Comparison of ENCODE assay signal across 9 mouse cellular contexts in the genomic region with DNA sequence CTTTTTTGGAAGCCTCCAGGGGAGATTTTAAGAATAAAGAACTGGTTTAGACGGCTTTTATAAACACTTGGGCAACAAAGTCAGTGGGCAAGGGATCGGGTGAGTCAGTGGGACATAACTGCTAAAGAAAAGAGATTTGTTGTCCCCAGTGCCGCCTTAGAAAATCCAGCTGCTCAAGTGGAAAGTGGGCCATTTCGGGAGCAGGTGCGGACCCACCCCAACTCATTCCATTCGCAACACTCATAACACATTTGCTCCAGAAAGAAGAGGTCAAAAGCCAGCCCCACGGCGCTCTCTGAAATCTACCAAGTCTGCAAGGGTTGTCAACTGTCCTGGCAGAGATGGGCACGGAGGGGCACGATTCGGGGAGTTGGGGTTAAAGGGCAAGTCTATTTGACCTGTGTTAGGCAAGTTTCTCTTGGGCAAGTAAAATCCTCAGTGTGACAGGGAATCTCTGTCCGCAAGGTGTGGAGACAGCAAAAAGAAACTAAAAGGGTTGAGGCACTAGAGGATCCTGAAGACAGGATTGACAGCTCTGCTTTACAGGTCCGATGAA. TPM values are rescaled to one million over a fixed set of nuclear protein-coding genes. Genes with fewer than 3 reads are reported as not detected.
A peak's percentile ranks its signal among the peaks of the same experiment; 100 is the strongest.
DNase-seq lines count a peak whose midpoint lies in the region; ATAC-seq and TF ChIP-seq lines count a peak whose summit lies in the region.
"Had no signal": no experiment of that assay in that cellular context is flagged by ENCODE, and none has a peak within 500 bp of the region (broad histone marks: within the 10 kb centered on the region; RNA-seq: fewer than 3 reads in every experiment).

No protein-coding gene starts in this region.

- peak overlapping the region; percentile 96 for H3K4me2 ChIP-seq in heart, embryonic 12.5 days
- H3K4me2 ChIP-seq in hindbrain, postnatal 0 days (ENCODE audit: low read depth, low read length): peak overlapping the region; percentile 86
- H3K4me2 ChIP-seq in midbrain, embryonic 11.5 days: peak overlapping the region; percentile 97

- WGBS in heart, embryonic 12.5 days: 60% methylated on average over 13 of the region's 13 CpGs
- 58% methylated on average over 13 of the region's 13 CpGs for WGBS in hindbrain, postnatal 0 days
- WGBS in midbrain, embryonic 11.5 days: 60% methylated on average over 13 of the region's 13 CpGs
- WGBS in thymus, adult 2 months: 79% methylated on average over 13 of the region's 13 CpGs

- 0 out of 2 replicates have a peak, but pooled peaks cover 4% of the 10 kb centered on the region for H3K4me1 ChIP-seq in heart, embryonic 12.5 days (replicated peaks)
- peaks cover 2% of the 10 kb centered on the region; the same call in 1 of the 2 replicates for H3K4me1 ChIP-seq in hindbrain, postnatal 0 days (ENCODE audit: insufficient read depth, low read length)
- 0 out of 2 replicates have a peak, but pooled peaks cover 5% of the 10 kb centered on the region for H3K4me1 ChIP-seq in midbrain, embryonic 11.5 days (ENCODE audit: control insufficient read depth, insufficient read depth, low read length)
- no peaks in the 10 kb centered on the region for H3K4me1 ChIP-seq in thymus, adult 2 months (replicated peaks; ENCODE audit: control insufficient read depth, insufficient read depth, low read length)

- no peak for DNase-seq in heart, postnatal 14 days
- peak; percentile 33 for DNase-seq in R1 (ENCODE audit: low read depth, low spot score)
- DNase-seq in hindbrain, postnatal 0 days (ENCODE audit: low spot score): no peak
- DNase-seq in midbrain, embryonic 11.5 days (ENCODE audit: low spot score, missing footprints): peak; percentile 83
- no peak for DNase-seq in layer of hippocampus, postnatal 10 days (ENCODE audit: low spot score in 2 of 2)
- no peak for DNase-seq in thymus, adult 2 months
- DNase-seq in urinary bladder, postnatal 25 days (ENCODE audit: low spot score): no peak

- intact Hi-C loops in heart, postnatal 14 days (cut with DNase I): no loop called here

- peaks cover 28% of the 10 kb centered on the region for H3K27me3 ChIP-seq in heart, embryonic 12.5 days (replicated peaks)
- peaks cover 3% of the 10 kb centered on the region; the same call in 1 of the 2 replicates for H3K27me3 ChIP-seq in hindbrain, postnatal 0 days (ENCODE audit: insufficient read depth, low read length)
- H3K27me3 ChIP-seq in midbrain, embryonic 11.5 days (ENCODE audit: control insufficient read depth, insufficient read depth, low read length): peaks cover 11% of the 10 kb centered on the region
- H3K27me3 ChIP-seq in thymus, adult 2 months (ENCODE audit: control insufficient read depth, insufficient read depth, low read length): no peaks in the 10 kb centered on the region; the same call in 1 of the 2 replicates

- H3K36me3 ChIP-seq in heart, embryonic 12.5 days: no peaks in the 10 kb centered on the region
- H3K36me3 ChIP-seq in hindbrain, postnatal 0 days (ENCODE audit: insufficient read depth, low read length): no peaks in the 10 kb centered on the region
- no peaks in the 10 kb centered on the region for H3K36me3 ChIP-seq in midbrain, embryonic 11.5 days (ENCODE audit: control insufficient read depth, insufficient read depth, low read length)
- no peaks in the 10 kb centered on the region for H3K36me3 ChIP-seq in thymus, adult 2 months (ENCODE audit: control insufficient read depth, insufficient read depth, low read length)

- H3K9ac ChIP-seq in heart, embryonic 12.5 days: peak overlapping the region; percentile 79
- peak overlapping the region; percentile 68 for H3K9ac ChIP-seq in hindbrain, postnatal 0 days (replicated peaks; ENCODE audit: low read length)
- no peak overlapping the region for H3K9ac ChIP-seq in midbrain, embryonic 11.5 days (ENCODE audit: low read length)

- no peak for TF ChIP-seq POLR2A in thymus, adult 2 months (IDR thresholded peaks at IDR 0.05; ENCODE audit: control insufficient read depth, extremely low read depth, insufficient read depth, low read length, poor library complexity)

- H3K4me3 ChIP-seq in heart, embryonic 12.5 days: peak overlapping the region; percentile 84
- H3K4me3 ChIP-seq in hindbrain, postnatal 0 days (ENCODE audit: low read length): peak overlapping the region; percentile 74
- H3K4me3 ChIP-seq in midbrain, embryonic 11.5 days (ENCODE audit: low read depth, low read length): no peak overlapping the region
- no peak overlapping the region for H3K4me3 ChIP-seq in thymus, adult 2 months (ENCODE audit: control insufficient read depth, insufficient read depth, low read length)

- ATAC-seq in heart, embryonic 12.5 days (ENCODE audit: insufficient number of reproducible peaks, low FRiP score): no peak
- no peak; the same call in 1 of the 2 replicates for ATAC-seq in hindbrain, postnatal 0 days
- no peak for ATAC-seq in midbrain, embryonic 11.5 days (ENCODE audit: low FRiP score)
- ATAC-seq: CD4-positive, CD25-positive, alpha-beta regulatory T cell, adult 4 months had no signal

- no peak overlapping the region for H3K27ac ChIP-seq in heart, embryonic 12.5 days (ENCODE audit: poor library complexity, severe bottlenecking)
- H3K27ac ChIP-seq in hindbrain, postnatal 0 days: no peak overlapping the region
- no peak overlapping the region for H3K27ac ChIP-seq in midbrain, embryonic 11.5 days (ENCODE audit: low read depth, low read length)
- H3K27ac ChIP-seq in thymus, adult 2 months (ENCODE audit: control insufficient read depth, insufficient read depth, low read length): no peak overlapping the region

- no peaks in the 10 kb centered on the region for H3K9me3 ChIP-seq in heart, embryonic 12.5 days (replicated peaks)
- no peaks in the 10 kb centered on the region for H3K9me3 ChIP-seq in hindbrain, postnatal 0 days (ENCODE audit: low read length)
- H3K9me3 ChIP-seq in midbrain, embryonic 11.5 days (ENCODE audit: control insufficient read depth, low read length): no peaks in the 10 kb centered on the region

- no peak for TF ChIP-seq CTCF in hindbrain, postnatal 0 days (IDR thresholded peaks at IDR 0.05; ENCODE audit: low read depth)
- TF ChIP-seq CTCF in thymus, adult 2 months (IDR thresholded peaks at IDR 0.05; ENCODE audit: borderline replicate concordance, control insufficient read depth, extremely low read depth, insufficient read depth, low read length, poor library complexity): no peak

RNA-seq across cellular contexts. Expression of gene Cobl, which starts 1.1 kb away (rescaled TPM):
- 34.8 and 39.4 TPM in 2 replicates for polyA plus RNA-seq in heart, embryonic 12.5 days (2016; fragmentation: Nextera tagmentation; extraction: Ambion mirVana)
- total RNA-seq in heart, postnatal 14 days (2021): 10 to 100 TPM; 20.0 to 20.5 TPM
- 15.1 and 17.8 TPM in 2 replicates for total RNA-seq in hindbrain, postnatal 0 days (2014; rRNA removed)
- 10.1 and 11.4 TPM in 2 replicates for polyA plus RNA-seq in hindbrain, postnatal 0 days (2015; fragmentation: Nextera tagmentation; extraction: Ambion mirVana)
- 1.6 and 3.4 TPM in 2 replicates for polyA plus RNA-seq in midbrain, embryonic 11.5 days (2014; fragmentation: Nextera tagmentation; extraction: Ambion mirVana)
- 10 to 100 TPM; 15.9 to 17.4 TPM for total RNA-seq in layer of hippocampus, postnatal 10 days (2021)
- polyA plus RNA-seq in thymus, adult 2 months (2012; rRNA removed): 2.5 and 3.6 TPM in 2 replicates

Comparison
In these comparisons a context has a peak if more than half of its experiments do, and no peak if none do; other contexts are left out.
1. H3K4me3 ChIP-seq: peak in heart, embryonic 12.5 days (single experiment) and hindbrain, postnatal 0 days (single experiment); none in midbrain, embryonic 11.5 days (single experiment) and thymus, adult 2 months (single experiment).
2. DNase-seq: peak in R1 (single experiment) and midbrain, embryonic 11.5 days (single experiment); none in heart, postnatal 14 days (0 of 2), hindbrain, postnatal 0 days (single experiment), layer of hippocampus, postnatal 10 days (0 of 2), thymus, adult 2 months (single experiment) and urinary bladder, postnatal 25 days (single experiment).
3. Peak in every context shown above with its lines, with median percentiles within 50 percentile points of each other: H3K4me2 ChIP-seq.